Mouse (Mus musculus) E14TG2a.4 (cell line): ENCODE measurements around the gene 2300009A05Rik.

Experiments used
- CTCF ChIP-seq: conservative IDR thresholded peaks from 2 replicates; pipeline ENCODE4 v1.5.1; 2014; ENCODE audit warnings: low read length
- NANOG ChIP-seq: IDR thresholded peaks from 2 replicates; pipeline ENCODE4 v1.6.1; 2014; ENCODE audit warnings: borderline replicate concordance, low read length, mixed read lengths

DNA sequence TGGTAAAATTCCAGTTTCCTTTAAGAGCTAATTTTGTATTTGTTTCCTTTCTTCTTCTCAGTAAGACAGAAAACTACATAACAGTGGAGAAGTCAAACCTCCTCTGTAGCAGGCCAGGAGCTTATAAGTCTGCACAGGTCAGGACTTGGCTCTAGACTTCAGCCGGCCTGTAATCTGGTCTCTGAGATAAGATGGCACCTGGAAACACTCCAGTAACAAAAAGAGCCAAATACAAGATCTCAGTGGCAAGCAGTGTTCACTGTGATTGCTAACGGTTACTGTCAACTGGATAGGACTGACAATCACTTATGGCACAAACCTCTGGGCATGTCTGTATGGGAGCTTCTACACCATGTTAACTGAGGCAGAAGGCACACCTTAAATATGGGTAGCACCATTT, 25.7 kb downstream of the 2300009A05Rik start:
- no peak for TF ChIP-seq CTCF
- no peak for TF ChIP-seq NANOG
